Mouse (Mus musculus) E14TG2a.4 (cell line): ENCODE measurements around the gene Odf2.

Experiments
- CTCF ChIP-seq: conservative IDR thresholded peaks from 2 replicates; pipeline ENCODE4 v1.5.1; 2014; ENCODE audit warnings: low read length
- NANOG ChIP-seq: IDR thresholded peaks from 2 replicates; pipeline ENCODE4 v1.6.1; 2014; ENCODE audit warnings: borderline replicate concordance, low read length, mixed read lengths

GRCm38 (mm10) chr2:29898081-29898480, 9.1 kb downstream of the Odf2 start:
- TF ChIP-seq CTCF (no peak), NANOG (no peak)
